Mouse (Mus musculus): ENCODE measurements around the gene Nup210.
"Not testable (repeated sequence)": the region's sequence is repeated elsewhere in the genome, so short reads cannot be mapped to it uniquely, and the experiment has no call there.

The Nup210 gene

GRCm38 (mm10) chr6:91104765-91105399, 11.7 kb downstream of the Nup210 start:
- no peak for DNase-seq (ENCODE audit: low spot score in 2 of 2)

DNA sequence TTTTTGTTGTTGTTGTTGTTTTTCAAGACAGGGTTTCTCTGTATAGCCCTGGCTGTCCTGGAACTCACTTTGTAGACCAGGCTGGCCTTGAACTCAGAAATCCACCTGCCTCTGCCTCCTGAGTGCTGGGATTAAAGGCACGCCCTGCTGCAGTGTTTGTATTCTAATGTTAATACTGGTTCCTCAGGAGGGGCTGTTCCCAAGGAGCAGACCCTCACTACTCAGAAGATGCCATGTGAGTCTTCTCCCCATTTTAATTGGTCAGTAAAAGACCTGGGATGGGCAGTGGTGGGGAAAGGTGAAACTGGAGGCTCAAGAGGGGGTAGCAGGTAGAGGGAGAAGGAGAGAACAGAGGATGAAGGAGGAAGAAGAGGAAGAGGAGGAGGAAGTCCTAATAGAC, 13.2 kb downstream of the Nup210 start:
- DNase-seq (ENCODE audit: low spot score in 2 of 2), result not testable (repeated sequence)

DNA sequence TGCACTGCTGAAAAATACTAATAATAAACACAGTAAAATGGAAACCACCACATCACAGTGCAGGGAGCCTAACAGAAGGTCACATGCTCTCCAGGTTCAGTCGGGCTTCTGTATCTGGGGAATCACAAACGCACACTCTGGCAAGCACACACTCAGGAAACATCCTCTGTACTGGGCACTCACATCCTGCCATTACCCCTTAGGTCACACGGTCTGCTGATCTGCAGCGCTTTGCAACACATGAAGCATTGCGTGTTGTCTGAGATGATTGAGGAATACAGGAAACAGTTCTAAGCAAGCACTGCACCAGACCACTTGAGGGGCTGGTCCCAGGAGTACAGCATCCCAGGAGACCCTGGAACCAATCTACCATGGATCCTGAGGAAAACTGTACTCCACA, 16.0 kb downstream of the Nup210 start:
- DNase-seq (ENCODE audit: low spot score in 2 of 2), result no peak

DNA sequence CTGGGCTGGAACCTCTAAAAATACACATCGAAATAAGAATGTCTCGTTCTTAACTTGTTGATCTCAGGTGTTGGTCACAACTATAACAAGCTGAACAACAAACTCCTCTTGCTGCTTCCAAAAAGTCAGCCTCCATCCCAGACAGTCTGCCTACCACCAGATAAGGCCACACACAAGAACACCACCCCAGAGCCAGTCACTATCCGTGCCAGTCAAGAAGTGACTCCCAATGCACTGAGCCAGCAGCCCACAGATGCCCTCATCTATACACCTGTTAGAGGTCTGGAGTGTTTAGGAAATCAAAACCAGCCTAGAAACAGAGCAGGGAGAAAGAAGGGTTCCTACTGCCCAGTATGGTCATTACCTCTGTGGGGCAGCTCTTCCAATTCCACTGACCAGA, 18.8 kb downstream of the Nup210 start:
- no peak for DNase-seq (ENCODE audit: low spot score in 2 of 2)

DNA sequence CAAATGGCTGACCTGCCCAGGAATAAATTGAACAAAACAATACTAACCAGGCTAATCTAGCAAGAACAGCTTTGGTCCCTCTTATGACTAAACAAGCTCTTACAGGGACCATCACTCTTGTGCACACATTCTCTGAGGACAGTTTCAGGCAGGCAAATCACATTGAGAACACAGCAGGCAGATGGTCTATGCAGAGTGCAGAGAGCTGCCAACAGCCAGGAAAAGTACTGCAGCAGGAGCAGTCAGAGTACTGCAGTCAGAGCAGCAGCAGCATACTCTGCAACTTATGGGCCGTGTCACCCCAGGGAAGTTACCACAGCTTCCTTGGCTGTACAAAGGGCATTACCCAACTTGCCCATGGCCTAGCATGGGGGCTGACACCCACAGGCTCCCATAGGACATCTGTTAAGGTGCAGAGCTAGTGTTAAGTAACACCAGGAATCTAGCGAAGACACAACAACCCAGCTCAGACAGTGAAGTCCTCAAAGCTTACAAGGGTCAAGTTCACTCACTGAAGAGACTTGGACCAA, 21.5 kb downstream of the Nup210 start:
- no peak for DNase-seq (ENCODE audit: low spot score in 2 of 2)

- no peak for DNase-seq (ENCODE audit: low spot score in 2 of 2)
Measured at GRCm38 (mm10) chr6:91092216-91092899, 24.3 kb downstream of the Nup210 start.

- DNase-seq (ENCODE audit: low spot score in 2 of 2), result no peak
Measured at GRCm38 (mm10) chr6:91085114-91085892, 31.3 kb downstream of the Nup210 start.

DNA sequence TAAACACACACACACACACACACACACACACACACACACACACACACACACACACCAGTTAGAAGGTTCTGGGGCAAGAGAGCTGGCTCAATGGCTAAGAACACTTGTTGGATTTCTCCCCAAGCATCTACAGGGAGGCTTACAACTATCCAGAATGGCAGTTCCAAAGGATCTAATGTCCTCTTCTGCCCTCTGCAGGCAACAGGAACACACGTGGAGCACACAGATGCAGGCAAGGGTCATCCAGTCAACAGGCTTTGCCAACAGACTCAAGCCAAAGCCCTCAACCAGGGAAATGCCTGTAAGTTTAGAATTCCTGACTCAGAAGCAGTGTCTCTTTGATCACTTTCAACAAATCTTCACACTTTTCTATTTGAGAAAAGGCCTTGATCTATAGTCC, 36.6 kb downstream of the Nup210 start:
- DNase-seq (ENCODE audit: low spot score in 2 of 2), result no peak

DNA sequence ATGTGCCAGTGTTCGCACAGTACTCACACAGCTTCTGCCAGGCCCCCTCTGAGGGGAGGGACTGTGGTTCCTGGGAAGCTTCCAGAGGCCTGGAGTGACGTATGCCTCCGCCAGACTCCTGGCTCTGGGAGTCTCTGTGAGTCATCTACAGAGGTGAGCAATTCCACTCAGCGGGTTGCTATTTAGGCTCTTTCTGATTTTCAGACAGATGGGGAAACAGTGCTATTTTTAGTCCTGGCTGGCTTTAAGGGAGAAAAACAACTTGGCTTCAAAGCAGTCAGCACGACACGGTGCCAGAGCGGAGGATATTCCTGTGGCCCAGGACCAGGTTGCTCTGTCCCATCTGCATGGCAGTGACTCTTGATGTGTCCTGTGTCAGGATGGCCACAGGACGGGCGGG, 40.4 kb downstream of the Nup210 start:
- DNase-seq (ENCODE audit: low spot score in 2 of 2), result peak; percentile 39 to 55

- DNase-seq (ENCODE audit: low spot score in 2 of 2), result no peak
Measured at GRCm38 (mm10) chr6:91068511-91068910, 48.1 kb downstream of the Nup210 start.

DNA sequence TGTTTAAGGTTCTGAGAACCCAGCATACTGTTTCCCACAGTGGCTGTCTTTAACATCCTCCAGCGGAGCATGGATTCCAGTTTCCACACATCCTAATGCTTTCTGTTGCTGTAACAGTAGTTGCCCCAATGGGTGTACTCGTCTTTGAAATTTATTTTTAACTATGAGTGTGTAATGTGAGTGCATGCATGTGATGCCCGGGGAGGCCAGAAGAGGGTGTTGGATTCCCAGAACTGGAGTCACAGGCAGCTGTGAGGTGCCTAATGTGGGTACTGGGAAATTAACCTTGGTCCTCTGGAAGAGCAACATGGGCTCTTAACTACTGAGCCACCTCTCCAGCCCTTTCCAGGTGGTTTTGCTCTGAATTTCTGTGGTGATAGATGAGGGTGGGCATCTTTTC, 49.6 kb downstream of the Nup210 start:
- no peak for DNase-seq (ENCODE audit: low spot score in 2 of 2)

- no peak for DNase-seq (ENCODE audit: low spot score in 2 of 2)
Measured at GRCm38 (mm10) chr6:91061296-91061695, 55.3 kb downstream of the Nup210 start.

GRCm38 (mm10) chr6:91059711-91060110, 56.9 kb downstream of the Nup210 start:
- peak in 1 of 2 experiments; percentile 39 for DNase-seq (ENCODE audit: low spot score in 2 of 2)

GRCm38 (mm10) chr6:91057989-91058388, 58.6 kb downstream of the Nup210 start:
- no peak for DNase-seq (ENCODE audit: low spot score in 2 of 2)

GRCm38 (mm10) chr6:91056348-91056747, 60.3 kb downstream of the Nup210 start:
- DNase-seq (ENCODE audit: low spot score in 2 of 2), result no peak

DNA sequence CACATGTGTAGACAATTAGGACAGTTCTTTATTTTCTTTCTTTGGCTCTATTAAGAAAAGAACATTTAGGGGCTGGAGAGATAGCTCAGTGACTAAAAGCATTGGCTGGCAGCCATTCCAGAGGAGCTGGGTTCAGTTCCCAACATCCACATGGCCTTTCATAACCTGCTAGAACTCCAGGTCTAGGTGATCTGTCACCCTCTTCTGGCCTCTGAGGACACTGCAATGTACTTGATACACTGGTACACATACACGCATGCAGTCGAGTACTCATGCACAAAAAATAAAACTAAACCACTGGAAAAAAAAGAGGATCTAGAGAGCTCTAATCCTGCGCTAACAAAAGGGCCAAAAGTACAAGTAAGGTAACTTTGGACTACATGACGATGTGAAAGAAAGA, 64.1 kb downstream of the Nup210 start:
- no peak for DNase-seq (ENCODE audit: low spot score in 2 of 2)

DNA sequence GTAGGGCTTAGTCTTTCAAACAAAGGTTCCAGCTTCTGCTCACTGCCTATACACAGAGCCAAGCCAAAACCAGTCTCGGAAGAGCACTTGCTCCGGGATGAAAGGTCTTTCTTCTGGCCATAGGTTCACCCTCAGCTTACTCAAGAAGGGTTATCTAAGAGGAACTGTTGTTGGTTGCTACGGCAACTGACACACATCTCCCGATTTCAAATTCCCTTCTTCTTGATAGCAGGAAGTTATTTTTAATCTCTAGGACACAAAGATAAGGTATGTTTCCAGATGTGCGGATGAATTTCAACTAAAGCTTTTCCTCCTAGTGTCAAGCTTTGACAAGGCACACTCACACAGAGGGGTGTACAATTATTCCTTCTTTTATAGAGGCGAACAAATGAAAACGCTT, 68.6 kb downstream of the Nup210 start:
- DNase-seq (ENCODE audit: low spot score in 2 of 2), result no peak

DNA sequence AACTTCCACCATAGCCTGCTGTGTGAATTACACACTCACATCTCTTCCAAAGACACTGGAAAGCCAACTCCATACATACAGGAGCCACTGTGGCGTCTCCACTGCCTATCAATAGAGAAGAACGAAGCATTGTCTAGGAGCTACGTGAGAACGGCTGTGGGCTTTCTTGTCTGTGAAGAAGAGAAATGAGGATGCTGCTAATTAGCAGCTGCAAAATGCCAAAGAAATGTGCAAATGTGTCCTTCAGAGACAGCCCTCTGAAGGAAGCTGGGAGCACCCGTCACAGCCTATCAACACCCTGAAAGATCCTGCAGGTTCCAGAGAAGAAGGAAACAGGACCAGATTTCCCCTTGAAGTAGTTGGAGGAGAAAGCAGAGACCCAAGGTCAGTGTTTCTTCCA, 69.2 kb downstream of the Nup210 start:
- DNase-seq (ENCODE audit: low spot score in 2 of 2), result no peak

- DNase-seq (ENCODE audit: low spot score in 2 of 2), result no peak
Measured at GRCm38 (mm10) chr6:91046184-91046583, 70.4 kb downstream of the Nup210 start.

DNA sequence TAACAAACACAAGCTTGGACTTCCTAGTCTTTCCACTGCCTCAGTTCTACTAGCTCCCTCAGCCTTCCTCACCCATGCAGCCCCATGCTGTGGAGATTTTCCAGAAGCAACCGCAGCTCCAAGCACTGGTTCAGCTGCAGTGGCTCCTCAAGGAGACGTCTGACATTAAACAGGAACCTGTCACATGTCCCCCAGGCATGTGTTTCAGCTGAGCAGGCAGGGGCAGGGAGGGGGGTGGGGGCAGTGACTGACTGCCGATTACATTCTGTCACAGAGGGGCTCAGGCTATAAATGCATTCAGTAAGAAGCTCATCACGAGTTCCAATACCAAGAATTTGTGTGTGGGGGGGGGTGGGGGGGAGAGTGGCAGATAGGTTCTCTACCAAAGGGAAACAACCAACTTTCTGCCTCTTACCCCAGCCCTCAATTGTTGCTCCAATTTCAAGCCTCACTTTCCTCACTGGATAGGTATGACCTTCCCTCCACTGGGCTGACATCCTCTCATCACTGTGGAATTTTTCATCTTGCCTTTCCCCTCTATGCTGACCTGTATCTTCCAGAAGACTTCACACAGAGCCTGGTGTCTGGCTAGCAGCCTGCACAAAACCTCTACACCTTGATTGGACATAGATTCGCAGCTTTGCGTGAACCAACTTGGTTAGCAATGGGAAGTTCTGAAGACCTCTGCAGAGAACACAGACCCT, 71.8 kb downstream of the Nup210 start:
- no peak for DNase-seq (ENCODE audit: low spot score in 2 of 2)

DNA sequence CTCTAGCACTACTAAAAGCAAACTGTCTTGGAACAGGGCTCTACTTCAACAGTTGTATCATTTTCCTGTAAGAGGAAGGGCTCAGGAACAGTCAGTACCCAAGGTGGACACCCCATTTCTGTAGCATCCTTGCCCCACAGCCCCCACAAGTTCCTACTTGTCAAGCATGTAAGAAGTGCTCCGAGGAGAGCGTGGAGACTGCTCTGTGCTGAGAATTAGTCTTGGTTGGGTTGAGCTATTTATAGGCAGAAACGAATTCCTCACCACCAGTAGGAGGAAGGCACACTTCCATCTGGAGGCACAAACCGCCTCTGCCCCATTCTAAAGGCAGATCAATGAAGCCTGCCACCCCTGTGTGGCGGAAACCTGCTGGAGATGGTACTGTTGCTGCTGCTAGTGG, 75.3 kb downstream of the Nup210 start:
- peak in 1 of 2 experiments; percentile 28 for DNase-seq (ENCODE audit: low spot score in 2 of 2)

GRCm38 (mm10) chr6:91028256-91028655, 88.4 kb downstream of the Nup210 start:
- DNase-seq (ENCODE audit: low spot score in 2 of 2), result no peak

Data from frontal cortex, postnatal 25 days (tissue).